ENCODE assay signal across 33 mouse cellular contexts in genomic region chr11:89034592-89034991, GRCm38 (mm10). TPM values are rescaled to one million over a fixed set of nuclear protein-coding genes. Genes with fewer than 3 reads are reported as not detected.
DNase-seq lines count a peak whose midpoint lies in the region; ATAC-seq and TF ChIP-seq lines count a peak whose summit lies in the region.
"Had no signal": no experiment of that assay in that cellular context is flagged by ENCODE, and none has a peak within 500 bp of the region (broad histone marks: within the 10 kb centered on the region; RNA-seq: fewer than 3 reads in every experiment).

No protein-coding gene starts in this region.

- H3K4me1 ChIP-seq in heart, adult 2 months (ENCODE audit: control insufficient read depth, insufficient read depth, low read length): no peaks in the 10 kb centered on the region
- no peaks in the 10 kb centered on the region for H3K4me1 ChIP-seq in lung, embryonic 14.5 days (ENCODE audit: insufficient read depth)
- H3K4me1 ChIP-seq: forebrain, embryonic 13.5 days; kidney, embryonic 15.5 days; liver, embryonic 13.5 days had no signal

- peaks cover 5% of the 10 kb centered on the region for H3K36me3 ChIP-seq in heart, adult 2 months (ENCODE audit: control insufficient read depth, insufficient read depth, low read length)
- peaks cover 13% of the 10 kb centered on the region for H3K36me3 ChIP-seq in lung, embryonic 14.5 days (ENCODE audit: insufficient read depth)

- H3K4me2 ChIP-seq in lung, embryonic 14.5 days: no peak overlapping the region
- H3K4me2 ChIP-seq: forebrain, embryonic 13.5 days; heart, embryonic 11.5 days; kidney, embryonic 15.5 days; liver, embryonic 13.5 days; midbrain, embryonic 11.5 days had no signal

- no peak overlapping the region for H3K9ac ChIP-seq in heart, adult 2 months (ENCODE audit: low read depth, low read length)
- H3K9ac ChIP-seq in lung, embryonic 14.5 days: no peak overlapping the region
- H3K9ac ChIP-seq: forebrain, embryonic 13.5 days; kidney, embryonic 15.5 days; liver, embryonic 13.5 days had no signal

- intact Hi-C loops in heart, adult 2 months (cut with DNase I): no loop called here
- intact Hi-C loops in heart, postnatal 25 days (cut with DNase I): no loop called here

- TF ChIP-seq CTCF in heart, adult 2 months (IDR thresholded peaks at IDR 0.05): peak; percentile 59
- TF ChIP-seq CTCF in layer of hippocampus, adult 2 months (conservative IDR thresholded peaks at IDR 0.05): peak; percentile 55
- 0 out of 2 replicates have a peak, but pooled peaks have one; percentile 16 for TF ChIP-seq CTCF in lung, embryonic 14.5 days (IDR thresholded peaks at IDR 0.05; ENCODE audit: low read depth)
- peak; percentile 15 for TF ChIP-seq CTCF in Patski (IDR thresholded peaks at IDR 0.05)

- H3K27ac ChIP-seq in heart, adult 2 months: no peak overlapping the region
- no peak overlapping the region for H3K27ac ChIP-seq in layer of hippocampus, adult 2 months
- H3K27ac ChIP-seq in lung, embryonic 14.5 days (ENCODE audit: low read depth): no peak overlapping the region
- H3K27ac ChIP-seq: forebrain, embryonic 13.5 days; hindbrain, embryonic 10.5 days; kidney, embryonic 15.5 days; liver, embryonic 13.5 days had no signal

- in situ Hi-C loops in Patski (cut with MboI; ENCODE audit: low pct_unique_long_range_greater_than_20kb): loop anchor here (10.0 kb wide), 1 partner anchor 50 kb away; no protein-coding TSS in a partner anchor

- CTCF ChIA-PET in Patski (lab: Charles Lee): no interaction called here

- ATAC-seq in lung, embryonic 14.5 days (ENCODE audit: insufficient read depth): no peak
- no peak for ATAC-seq in Patski
- ATAC-seq: forebrain, embryonic 13.5 days had no signal

- DNase-seq in heart, adult 2 months: no peak
- DNase-seq in heart, postnatal 25 days (ENCODE audit: low spot score): no peak
- no peak for DNase-seq in layer of hippocampus, adult 2 months (ENCODE audit: low spot score in 2 of 2)
- no peak for DNase-seq in layer of hippocampus, adult 9-10 months (ENCODE audit: low spot score)
- DNase-seq in lung, embryonic 14.5 days: no peak
- DNase-seq in lung, adult 18-20 months: no peak
- no peak for DNase-seq in Patski (ENCODE audit: low read depth, low spot score)
- DNase-seq in right cerebral cortex, adult 18-20 months: no peak
- DNase-seq: adrenal gland, postnatal 14 days; cerebellum, adult 11 months; cerebellum, adult 9-10 months; cerebellum, postnatal 36 days; gastrocnemius, postnatal 14 days; heart, adult 11 months; kidney, adult 18-20 months; kidney, postnatal 36 days; layer of hippocampus, postnatal 36 days; liver, embryonic 13.5 days; right cerebral cortex, postnatal 14 days; thymus, adult 2 months; thymus, postnatal 36 days had no signal

- no peak for TF ChIP-seq EP300 in heart, adult 2 months (IDR thresholded peaks at IDR 0.05; ENCODE audit: insufficient read depth, low read depth, low read length)

- H3K79me2 ChIP-seq in heart, adult 2 months (replicated peaks; ENCODE audit: control insufficient read depth, insufficient read depth, low read length): no peaks in the 10 kb centered on the region

- H3K9me3 ChIP-seq in lung, embryonic 14.5 days (ENCODE audit: low read depth, low read length): no peaks in the 10 kb centered on the region
- H3K9me3 ChIP-seq: forebrain, embryonic 13.5 days; hindbrain, embryonic 10.5 days; kidney, embryonic 15.5 days; liver, embryonic 13.5 days had no signal

- TF ChIP-seq POLR2A in heart, adult 2 months (IDR thresholded peaks at IDR 0.05; ENCODE audit: insufficient read depth, low read depth, low read length): no peak

- no peaks in the 10 kb centered on the region for H3K27me3 ChIP-seq in heart, adult 2 months (ENCODE audit: control insufficient read depth, insufficient read depth, low read length)
- H3K27me3 ChIP-seq in lung, embryonic 14.5 days (ENCODE audit: insufficient read depth, low read length): no peaks in the 10 kb centered on the region
- H3K27me3 ChIP-seq in Patski: no peaks in the 10 kb centered on the region
- H3K27me3 ChIP-seq: forebrain, embryonic 13.5 days; kidney, embryonic 15.5 days; liver, embryonic 13.5 days had no signal

- POLR2A ChIA-PET in Patski (lab: Charles Lee): no interaction called here

- H3K4me3 ChIP-seq in heart, adult 2 months: no peak overlapping the region
- no peak overlapping the region for H3K4me3 ChIP-seq in layer of hippocampus, adult 2 months
- H3K4me3 ChIP-seq in lung, embryonic 14.5 days (ENCODE audit: low read depth, low read length): no peak overlapping the region
- H3K4me3 ChIP-seq: forebrain, embryonic 13.5 days; hindbrain, embryonic 10.5 days; kidney, embryonic 15.5 days; liver, embryonic 13.5 days had no signal

RNA-seq across cellular contexts. Expression of gene Dgke, which starts 32.1 kb away (rescaled TPM):
- 10 to 100 TPM in 1 of 2 experiments, 1 to 10 TPM in 1; 9.3 to 12.4 TPM for total RNA-seq in heart, adult 2 months (2021)
- 5.6 and 8.2 TPM in 2 replicates for polyA plus RNA-seq in heart, adult 2 months (2012; rRNA removed)
- 10 to 100 TPM in 1 of 2 experiments, 1 to 10 TPM in 1; 9.4 to 10.6 TPM for total RNA-seq in heart, postnatal 25 days (2021)
- 10 to 100 TPM; 49.5 to 49.7 TPM for total RNA-seq in layer of hippocampus, adult 2 months (2021)
- polyA plus RNA-seq in lung, embryonic 14.5 days (2014; fragmentation: Nextera tagmentation; extraction: Ambion mirVana): 5.5 and 5.8 TPM in 2 replicates
- 7.1 TPM for polyA plus RNA-seq in Patski (2021)

RNA-seq across cellular contexts. Expression of gene Trim25, which starts 35.4 kb away (rescaled TPM):
- 10 to 100 TPM; 17.7 to 24.3 TPM for total RNA-seq in heart, adult 2 months (2021)
- 13.6 and 14.1 TPM in 2 replicates for polyA plus RNA-seq in heart, adult 2 months (2012; rRNA removed)
- total RNA-seq in heart, postnatal 25 days (2021): 10 to 100 TPM; 20.5 to 22.7 TPM
- total RNA-seq in layer of hippocampus, adult 2 months (2021): 1 to 10 TPM; 4.8 to 4.9 TPM
- 13.4 and 13.8 TPM in 2 replicates for polyA plus RNA-seq in lung, embryonic 14.5 days (2014; fragmentation: Nextera tagmentation; extraction: Ambion mirVana)
- 12.9 TPM for polyA plus RNA-seq in Patski (2021)

RNA-seq across cellular contexts. Expression of gene Gm525, which starts 39.0 kb away (rescaled TPM):
- not detected for total RNA-seq in heart, adult 2 months (2021)
- polyA plus RNA-seq in heart, adult 2 months (2012; rRNA removed): 0.27 TPM in 1 of 2 replicates, not detected in the other
- total RNA-seq in heart, postnatal 25 days (2021): not detected
- total RNA-seq in layer of hippocampus, adult 2 months (2021): not detected
- 0.38 TPM in 1 of 2 replicates, not detected in the other for polyA plus RNA-seq in lung, embryonic 14.5 days (2014; fragmentation: Nextera tagmentation; extraction: Ambion mirVana)
- not detected for polyA plus RNA-seq in Patski (2021)
- total RNA-seq: adrenal gland, postnatal 14 days; gastrocnemius, postnatal 14 days; layer of hippocampus, adult 8-10 months; layer of hippocampus, postnatal 36 days; left cerebral cortex, postnatal 14 days; megakaryocyte, adult 5-6 weeks; MEL had no signal
- polyA plus RNA-seq: embryonic facial prominence, embryonic 11.5 days; forebrain, embryonic 13.5 days; heart, embryonic 11.5 days; hindbrain, embryonic 10.5 days; kidney, embryonic 15.5 days; limb, embryonic 11.5 days; liver, embryonic 13.5 days; midbrain, embryonic 11.5 days; neural tube, embryonic 14.5 days had no signal
